8 mouse cellular contexts compared by ENCODE assay signal in the genomic region with DNA sequence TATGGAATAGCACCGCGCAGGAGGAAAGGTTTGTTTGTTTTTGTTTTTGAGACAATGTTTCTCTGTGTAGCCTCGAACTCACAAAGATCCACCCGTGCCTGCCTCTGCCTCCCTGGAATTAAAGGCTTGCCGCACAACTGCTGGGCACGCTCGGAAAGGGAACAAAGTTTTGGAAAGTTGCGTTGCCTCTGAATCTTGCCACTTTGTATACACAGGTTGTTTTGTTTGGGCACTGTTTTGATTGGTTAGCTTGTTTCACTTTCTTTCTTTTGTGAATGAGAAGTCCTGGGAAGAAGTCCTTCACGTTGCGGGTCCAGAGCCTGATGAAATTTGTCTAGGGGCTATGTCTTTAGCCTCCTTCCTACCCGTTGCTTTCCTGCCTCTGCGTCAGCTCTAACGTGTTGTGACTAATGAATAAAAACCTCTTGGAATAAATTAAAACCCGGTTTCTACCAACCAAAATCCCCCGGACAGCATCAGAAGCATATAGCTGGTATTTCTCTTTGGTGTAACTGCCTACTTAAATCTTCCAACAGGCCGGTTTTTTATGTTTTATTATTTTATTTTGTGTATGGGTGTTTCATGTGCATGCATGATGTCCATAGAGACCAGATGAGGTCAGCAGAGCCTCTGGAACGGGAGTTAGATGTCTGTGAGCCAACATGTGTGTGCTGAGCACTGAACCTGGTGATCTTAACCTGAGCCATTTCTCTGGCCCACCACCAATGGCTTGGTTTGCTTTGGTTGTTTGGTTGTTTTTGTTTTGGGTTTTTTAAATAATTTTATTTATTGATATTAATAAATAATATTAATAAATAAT. TPM values are rescaled to one million over a fixed set of nuclear protein-coding genes. Genes with fewer than 3 reads are reported as not detected.
DNase-seq lines count a peak whose midpoint lies in the region; ATAC-seq and TF ChIP-seq lines count a peak whose summit lies in the region.

No protein-coding gene starts in this region.

- TF ChIP-seq CTCF in thymus, adult 2 months (IDR thresholded peaks at IDR 0.05; ENCODE audit: borderline replicate concordance, control insufficient read depth, extremely low read depth, insufficient read depth, low read length, poor library complexity): no peak

- no peak for TF ChIP-seq POLR2A in thymus, adult 2 months (IDR thresholded peaks at IDR 0.05; ENCODE audit: control insufficient read depth, extremely low read depth, insufficient read depth, low read length, poor library complexity)

- H3K9me3 ChIP-seq in embryonic facial prominence, embryonic 10.5 days: no peaks in the 10 kb centered on the region
- no peaks in the 10 kb centered on the region for H3K9me3 ChIP-seq in midbrain, embryonic 12.5 days

- H3K27me3 ChIP-seq in thymus, adult 2 months (ENCODE audit: control insufficient read depth, insufficient read depth, low read length): no peaks in the 10 kb centered on the region
- H3K27me3 ChIP-seq in embryonic facial prominence, embryonic 10.5 days (replicated peaks; ENCODE audit: low read depth, poor library complexity, severe bottlenecking): no peaks in the 10 kb centered on the region
- H3K27me3 ChIP-seq in midbrain, embryonic 12.5 days: no peaks in the 10 kb centered on the region

- H3K36me3 ChIP-seq in thymus, adult 2 months (ENCODE audit: control insufficient read depth, insufficient read depth, low read length): no peaks in the 10 kb centered on the region
- H3K36me3 ChIP-seq in embryonic facial prominence, embryonic 10.5 days (replicated peaks): peaks cover 44% of the 10 kb centered on the region
- H3K36me3 ChIP-seq in midbrain, embryonic 12.5 days: peaks cover 10% of the 10 kb centered on the region; the same call in 1 of the 2 replicates

- DNase-seq in thymus, adult 2 months: no peak
- no peak for DNase-seq in thymus, adult 18-20 months
- peak; percentile 26 for DNase-seq in embryonic facial prominence, embryonic 10.5 days (ENCODE audit: low spot score)
- DNase-seq in layer of hippocampus, postnatal 14 days (ENCODE audit: low spot score in 2 of 2): no peak
- DNase-seq in ovary, postnatal 10 days (ENCODE audit: low spot score): no peak
- DNase-seq in testis, postnatal 14 days (ENCODE audit: low spot score): no peak

- H3K4me3 ChIP-seq in thymus, adult 2 months (ENCODE audit: control insufficient read depth, insufficient read depth, low read length): peak overlapping the region; percentile 83
- peak overlapping the region; percentile 95 for H3K4me3 ChIP-seq in embryonic facial prominence, embryonic 10.5 days
- H3K4me3 ChIP-seq in midbrain, embryonic 12.5 days: peak overlapping the region; percentile 88

- under 1% methylated on average over 17 of the region's 17 CpGs for WGBS in thymus, adult 2 months
- 3% methylated on average over 17 of the region's 17 CpGs for WGBS in embryonic facial prominence, embryonic 10.5 days
- WGBS in midbrain, embryonic 12.5 days: 1% methylated on average over 17 of the region's 17 CpGs

- ATAC-seq in inflammation-experienced regulatory T-cells, adult 6 months: peak; percentile 23
- ATAC-seq in midbrain, embryonic 12.5 days (ENCODE audit: low FRiP score, low read depth): no peak

- peak overlapping the region; percentile 75 for H3K27ac ChIP-seq in thymus, adult 2 months (ENCODE audit: control insufficient read depth, insufficient read depth, low read length)
- H3K27ac ChIP-seq in embryonic facial prominence, embryonic 10.5 days (replicated peaks): peak overlapping the region; percentile 96
- peak overlapping the region; percentile 79 for H3K27ac ChIP-seq in midbrain, embryonic 12.5 days (replicated peaks)

- H3K4me1 ChIP-seq in thymus, adult 2 months (replicated peaks; ENCODE audit: control insufficient read depth, insufficient read depth, low read length): peaks cover 6% of the 10 kb centered on the region
- peaks cover 22% of the 10 kb centered on the region for H3K4me1 ChIP-seq in embryonic facial prominence, embryonic 10.5 days
- H3K4me1 ChIP-seq in midbrain, embryonic 12.5 days: peaks cover 18% of the 10 kb centered on the region

- peak overlapping the region; percentile 99 for H3K9ac ChIP-seq in midbrain, embryonic 12.5 days (replicated peaks)

- peak overlapping the region; percentile 73 for H3K4me2 ChIP-seq in midbrain, embryonic 12.5 days (replicated peaks)

RNA-seq across cellular contexts. Expression of gene Nudt1, which starts 0.5 kb away (rescaled TPM):
- 23.3 and 25.0 TPM in 2 replicates for polyA plus RNA-seq in thymus, adult 2 months (2012; rRNA removed)
- 52.8 and 55.9 TPM in 2 replicates for polyA plus RNA-seq in embryonic facial prominence, embryonic 10.5 days (2016; fragmentation: Nextera tagmentation; extraction: Ambion mirVana)
- 10 to 100 TPM; 14.8 to 31.5 (median 20.5) TPM for polyA plus RNA-seq in inflammation-experienced regulatory T-cells, adult 6 months (2017; shearing (Covaris generic))
- 38.3 and 40.6 TPM in 2 replicates for polyA plus RNA-seq in midbrain, embryonic 12.5 days (2016; fragmentation: Nextera tagmentation; extraction: Ambion mirVana)
- 1 to 10 TPM; 5.1 to 5.2 TPM for total RNA-seq in layer of hippocampus, postnatal 14 days (2021)

RNA-seq across cellular contexts. Expression of gene Mad1l1, which starts 0.6 kb away (rescaled TPM):
- 197 and 252 TPM in 2 replicates for polyA plus RNA-seq in thymus, adult 2 months (2012; rRNA removed)
- polyA plus RNA-seq in embryonic facial prominence, embryonic 10.5 days (2016; fragmentation: Nextera tagmentation; extraction: Ambion mirVana): 63.5 and 63.9 TPM in 2 replicates
- 10 to 100 TPM; 18.8 to 24.9 (median 22.0) TPM for polyA plus RNA-seq in inflammation-experienced regulatory T-cells, adult 6 months (2017; shearing (Covaris generic))
- polyA plus RNA-seq in midbrain, embryonic 12.5 days (2016; fragmentation: Nextera tagmentation; extraction: Ambion mirVana): 47.8 and 48.7 TPM in 2 replicates
- total RNA-seq in layer of hippocampus, postnatal 14 days (2021): 10 to 100 TPM; 18.2 to 18.8 TPM

RNA-seq across cellular contexts. Expression of gene Mrm2, which starts 9.7 kb away (rescaled TPM):
- polyA plus RNA-seq in thymus, adult 2 months (2012; rRNA removed): 9.0 and 10.0 TPM in 2 replicates
- 22.1 and 25.1 TPM in 2 replicates for polyA plus RNA-seq in embryonic facial prominence, embryonic 10.5 days (2016; fragmentation: Nextera tagmentation; extraction: Ambion mirVana)
- polyA plus RNA-seq in inflammation-experienced regulatory T-cells, adult 6 months (2017; shearing (Covaris generic)): 10 to 100 TPM in 2 of 3 experiments, 1 to 10 TPM in 1; 7.8 to 12.4 (median 10.8) TPM
- polyA plus RNA-seq in midbrain, embryonic 12.5 days (2016; fragmentation: Nextera tagmentation; extraction: Ambion mirVana): 17.4 and 18.0 TPM in 2 replicates
- total RNA-seq in layer of hippocampus, postnatal 14 days (2021): 10 to 100 TPM in 1 of 2 experiments, 1 to 10 TPM in 1; 7.3 to 10.1 TPM
